Mouse (Mus musculus) liver, adult 2 months (tissue): Measurements from ENCODE around the gene Hapln4. TPM values are rescaled to one million over a fixed set of nuclear protein-coding genes. Genes with fewer than 3 reads are reported as not detected.

Experiments used
- DNase-seq: peaks from one replicate; pipeline ENCODE4 v3.0.0-alpha.2; 2011; ENCODE audit warnings: low read depth, low spot score; ENCODE audit errors: extremely low read depth
- H3K27ac ChIP-seq: fragments of 200-500 bp; replicated peaks from 2 replicates; pipeline ENCODE4 v1.5.1; 2012; ENCODE audit warnings: low read depth, mild to moderate bottlenecking, control low read depth, inconsistent platforms, low read length; ENCODE audit not compliant: insufficient read depth
- H3K27me3 ChIP-seq: fragments of 200-500 bp; 2 replicates; pipeline ENCODE4 v1.6.1; 2012; ENCODE audit warnings: mild to moderate bottlenecking, moderate library complexity, low read length, inconsistent platforms; ENCODE audit not compliant: control insufficient read depth, insufficient read depth
- H3K36me3 ChIP-seq: fragments of 200-500 bp; 2 replicates; pipeline ENCODE4 v1.6.1; 2012; ENCODE audit warnings: low read length, inconsistent platforms; ENCODE audit not compliant: control insufficient read depth, insufficient read depth
- H3K4me1 ChIP-seq: fragments of 200-500 bp; 2 replicates; pipeline ENCODE4 v1.6.1; 2011; ENCODE audit warnings: low read length; ENCODE audit not compliant: control insufficient read depth, insufficient read depth
- H3K4me3 ChIP-seq: fragments of 200-500 bp; 2 replicates; pipeline ENCODE4 v1.5.1; 2011; ENCODE audit warnings: low read depth, mild to moderate bottlenecking, control low read depth, low read length, moderate library complexity; ENCODE audit not compliant: insufficient read depth
- H3K79me2 ChIP-seq: fragments of 200-500 bp; 2 replicates; pipeline ENCODE4 v1.6.1; 2012; ENCODE audit warnings: inconsistent platforms, mild to moderate bottlenecking, low read length, moderate library complexity; ENCODE audit not compliant: control insufficient read depth, insufficient read depth
- H3K9ac ChIP-seq: fragments of 200-500 bp; 2 replicates; pipeline ENCODE4 v1.6.1; 2012; ENCODE audit warnings: low read depth, mild to moderate bottlenecking, control low read depth, inconsistent platforms, low read length
- CTCF ChIP-seq: fragments of 200-500 bp; IDR thresholded peaks from 2 replicates; pipeline ENCODE4 v1.5.1; 2011; ENCODE audit warnings: low read depth, low read length, control low read depth
- POLR2A ChIP-seq: fragments of 200-500 bp; IDR thresholded peaks from 2 replicates; pipeline ENCODE4 v1.6.1; 2011; ENCODE audit warnings: low read length, control low read depth; ENCODE audit not compliant: insufficient read depth; ENCODE audit errors: extremely low read depth
- WGBS: fragments of 180-500 bp; shearing (Covaris S2); methylation state at CpG from one replicate; pipeline ENCODE4 v1.1.7; 2018; 5-methylcytosine and 5-hydroxymethylcytosine counted together
- polyA plus RNA-seq: library from polyadenylated mRNA; depleted of rRNA; stranded (reverse); fragments of >200 nt; gene quantifications from 2 replicates; pipeline ENCODE4 v1.2.3, GENCODE M21; 2012
- total RNA-seq: library from RNA; depleted of rRNA; stranded (reverse); fragments of >200 nt; gene quantifications from 2 replicates; pipeline ENCODE4 v1.2.3, GENCODE M21; 2014

Gene Hapln4
- total and polyA plus RNA-seq, 2 experiments: 2.2 to 8.8 TPM

DNA sequence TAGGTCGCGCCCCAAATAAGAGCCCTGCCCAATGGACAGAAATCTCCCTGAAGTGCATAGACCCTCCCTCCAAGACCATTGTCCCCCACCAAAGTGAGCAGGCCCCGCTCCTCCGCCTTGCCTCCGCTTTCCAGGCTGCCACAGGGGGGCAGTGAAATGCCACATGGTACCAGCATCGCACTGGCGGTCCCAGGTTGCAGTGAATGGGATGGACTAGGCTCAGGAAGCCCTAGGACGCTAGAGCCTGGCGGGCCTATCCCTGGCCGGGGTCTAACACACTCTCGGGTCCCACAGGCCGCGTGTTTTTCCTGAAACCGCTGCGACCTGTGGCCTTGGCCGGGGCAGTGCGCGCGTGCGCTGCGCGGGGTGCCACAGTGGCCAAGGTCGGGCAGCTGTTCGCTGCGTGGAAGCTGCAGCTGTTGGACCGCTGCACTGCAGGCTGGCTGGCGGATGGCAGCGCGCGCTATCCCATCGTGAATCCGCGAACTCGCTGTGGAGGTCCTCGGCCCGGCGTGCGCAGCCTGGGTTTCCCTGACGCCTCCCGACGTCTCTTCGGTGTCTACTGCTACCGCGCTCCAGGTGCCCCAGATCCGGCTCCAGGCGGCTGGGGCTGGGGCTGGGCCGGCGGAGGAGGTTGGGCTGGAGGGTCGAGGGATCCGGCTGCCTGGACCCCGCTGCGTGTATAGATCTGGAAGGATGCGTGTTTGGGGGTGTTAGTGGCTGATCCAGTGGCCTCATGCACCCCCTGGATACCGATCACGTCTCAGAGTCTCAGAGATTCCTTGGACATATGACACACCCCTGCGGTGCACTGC is 4.8 kb downstream of the Hapln4 start:
- DNase-seq: no peak
- no peaks in the 10 kb centered on the region for H3K79me2 ChIP-seq
- H3K4me3 ChIP-seq: no peak overlapping the region
- no peaks in the 10 kb centered on the region; the same call in none of the 2 replicates for H3K4me1 ChIP-seq
- TF ChIP-seq POLR2A (no peak), CTCF (peak; percentile 63)
- H3K27ac ChIP-seq: no peak overlapping the region
- 27% methylated on average over 56 of the region's 56 CpGs for WGBS
- no peak overlapping the region for H3K9ac ChIP-seq
- peaks cover 9% of the 10 kb centered on the region for H3K27me3 ChIP-seq
- no peaks in the 10 kb centered on the region for H3K36me3 ChIP-seq

DNA sequence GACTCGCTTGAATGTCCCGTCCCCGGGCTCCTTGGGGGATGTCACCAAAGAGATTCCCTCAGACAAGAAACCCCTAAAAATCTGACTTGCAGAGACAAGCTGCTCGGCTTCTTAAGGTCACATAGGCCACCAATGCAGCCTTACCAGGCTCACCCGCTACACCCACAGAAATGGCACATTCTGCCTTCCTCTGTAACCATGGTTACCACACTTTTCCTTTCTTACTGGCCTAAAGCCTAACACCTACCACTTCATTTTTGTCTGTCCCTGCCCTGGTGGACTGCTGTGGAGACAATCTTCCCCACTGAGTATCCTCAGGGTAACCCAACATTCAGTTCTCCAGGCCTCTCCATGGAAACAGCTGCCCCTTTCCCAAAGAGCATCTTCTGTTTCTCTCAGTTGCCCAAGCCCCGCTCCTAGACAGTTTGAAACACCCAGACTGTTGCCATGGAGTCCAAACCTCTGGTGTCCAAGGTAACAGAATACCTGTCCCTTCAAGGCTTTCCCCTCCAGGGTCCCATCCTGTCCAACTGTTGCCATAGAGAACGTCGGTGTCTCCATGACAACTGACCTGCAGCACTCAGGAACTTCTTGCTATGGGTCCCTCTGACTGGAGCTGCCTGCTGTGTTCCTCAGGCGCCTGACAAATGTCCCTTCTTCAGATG is 6.2 kb downstream of the Hapln4 start:
- Histone ChIP-seq H3K4me1 (no peaks in the 10 kb centered on the region), H3K79me2 (no peaks in the 10 kb centered on the region), H3K36me3 (no peaks in the 10 kb centered on the region), H3K27ac (no peak overlapping the region), H3K27me3 (peaks cover 9% of the 10 kb centered on the region), H3K9ac (no peak overlapping the region), H3K4me3 (no peak overlapping the region)
- TF ChIP-seq POLR2A: no peak
- TF ChIP-seq CTCF: no peak
- DNase-seq: no peak
- 69% methylated on average over 9 of the region's 9 CpGs for WGBS

DNA sequence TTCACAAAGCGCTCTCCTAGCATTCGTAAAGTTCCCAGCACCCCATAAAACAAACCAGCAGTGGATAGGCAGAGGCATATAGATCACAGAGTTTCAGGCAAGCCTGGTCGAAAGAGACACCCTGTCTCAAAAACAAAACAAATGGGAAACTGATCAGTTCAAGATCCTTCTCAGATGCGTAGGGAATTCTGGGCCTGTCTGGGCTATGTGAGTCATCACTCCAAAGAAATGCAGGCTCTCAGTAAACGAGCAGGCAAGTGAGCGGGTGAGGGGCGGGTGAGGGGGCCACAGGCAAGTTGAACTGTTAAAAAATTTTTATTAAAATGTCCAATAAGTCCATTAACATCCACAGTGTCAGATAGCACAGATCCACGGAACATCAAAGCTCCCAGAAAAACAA is 9.5 kb downstream of the Hapln4 start:
- Histone ChIP-seq H3K36me3 (no peaks in the 10 kb centered on the region), H3K27ac (no peak overlapping the region), H3K27me3 (peaks cover 8% of the 10 kb centered on the region), H3K79me2 (no peaks in the 10 kb centered on the region), H3K4me1 (no peaks in the 10 kb centered on the region), H3K4me3 (no peak overlapping the region), H3K9ac (no peak overlapping the region)
- WGBS: 76% methylated on average over 8 of the region's 8 CpGs
- no peak for DNase-seq
- TF ChIP-seq POLR2A (no peak), CTCF (no peak)

DNA sequence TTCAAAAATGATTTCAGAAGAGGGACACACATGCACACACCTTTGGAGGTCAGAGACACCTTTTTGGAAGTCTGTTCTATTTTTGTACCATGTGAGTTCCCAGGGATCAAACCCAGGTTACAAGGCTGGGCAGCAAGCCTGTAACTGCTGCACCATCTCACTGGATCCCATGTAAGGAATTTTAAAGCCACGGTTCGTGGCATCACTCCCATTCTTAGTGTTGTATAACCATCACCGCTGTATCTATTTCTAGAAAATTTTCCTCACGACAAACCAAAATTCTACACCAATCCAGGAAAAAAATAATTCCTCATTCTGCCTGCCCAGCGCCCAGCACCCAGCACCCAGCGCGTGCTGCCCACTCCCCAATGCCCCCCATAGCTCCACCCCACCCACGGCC is 16.0 kb downstream of the Hapln4 start:
- no peaks in the 10 kb centered on the region for H3K27me3 ChIP-seq
- no peaks in the 10 kb centered on the region for H3K79me2 ChIP-seq
- DNase-seq: no peak
- H3K4me3 ChIP-seq: no peak overlapping the region
- TF ChIP-seq POLR2A (no peak), CTCF (no peak)
- no peak overlapping the region for H3K27ac ChIP-seq
- no peaks in the 10 kb centered on the region for H3K36me3 ChIP-seq
- 69% methylated on average over 8 of the region's 8 CpGs for WGBS
- H3K4me1 ChIP-seq: no peaks in the 10 kb centered on the region
- no peak overlapping the region for H3K9ac ChIP-seq

DNA sequence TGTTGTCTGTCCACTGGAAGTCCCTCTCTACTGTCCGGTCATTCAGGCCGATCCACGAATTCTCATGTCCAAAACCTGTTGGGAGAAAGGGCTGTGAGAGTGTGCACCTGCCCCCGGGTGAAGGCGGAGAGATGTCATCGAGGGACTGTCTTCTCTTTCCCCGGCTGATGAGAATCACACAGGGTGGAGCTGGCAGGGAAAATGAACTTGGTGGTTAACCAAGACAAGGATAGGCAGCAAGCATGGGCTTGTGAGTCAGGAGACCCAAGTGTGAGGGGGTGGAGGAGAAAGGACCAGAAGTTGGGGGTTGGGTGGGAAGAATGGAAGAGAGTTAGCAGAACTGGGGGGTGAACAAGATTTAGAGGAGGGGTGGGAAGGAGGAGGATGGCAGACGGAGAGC is 17.0 kb downstream of the Hapln4 start:
- no peak for TF ChIP-seq POLR2A
- TF ChIP-seq CTCF: no peak
- Histone ChIP-seq H3K79me2 (no peaks in the 10 kb centered on the region), H3K27ac (no peak overlapping the region), H3K9ac (no peak overlapping the region), H3K4me3 (no peak overlapping the region), H3K27me3 (no peaks in the 10 kb centered on the region), H3K4me1 (no peaks in the 10 kb centered on the region), H3K36me3 (no peaks in the 10 kb centered on the region)
- DNase-seq: no peak
- 80% methylated on average over 8 of the region's 8 CpGs for WGBS

DNA sequence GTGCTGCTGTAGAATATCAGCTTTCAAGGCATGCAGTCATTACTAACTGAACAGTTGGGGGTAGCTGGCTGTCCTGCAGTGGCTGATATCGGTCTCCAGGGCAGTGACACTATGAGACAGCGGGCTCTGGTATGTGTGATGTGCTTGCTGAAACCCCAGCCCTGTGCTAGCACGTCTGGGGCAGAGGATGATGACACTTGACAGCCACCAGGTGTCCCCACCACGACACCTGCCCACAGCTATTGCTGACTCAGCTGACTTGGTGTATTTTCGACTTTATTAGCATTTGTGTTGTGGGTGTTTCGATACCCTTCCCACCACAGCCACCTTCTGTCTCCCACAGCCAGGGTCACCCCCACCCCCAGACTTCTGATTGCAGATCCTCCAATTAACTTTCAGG is 21.2 kb downstream of the Hapln4 start:
- WGBS: 10% methylated on average over 6 of the region's 6 CpGs
- Histone ChIP-seq H3K9ac (no peak overlapping the region), H3K4me3 (no peak overlapping the region), H3K36me3 (no peaks in the 10 kb centered on the region), H3K27ac (no peak overlapping the region), H3K79me2 (no peaks in the 10 kb centered on the region), H3K27me3 (no peaks in the 10 kb centered on the region), H3K4me1 (no peaks in the 10 kb centered on the region)
- TF ChIP-seq CTCF (peak; percentile 94), POLR2A (no peak)
- peak; percentile 43 for DNase-seq
